Mouse (Mus musculus) MEL (cell line): ENCODE measurements at regions not wholly inside any gene's neighbourhood (a gene's known extent, or its start where the extent isn't known, plus 50 kb on each side); places are given as distances from the start of the nearest gene placed in this dataset.

Source experiments
- DNase-seq: peaks from one replicate; pipeline ENCODE4 v3.0.0; 2011; ENCODE audit warnings: low read depth, low spot score
- H3K27ac ChIP-seq: 2 replicates; pipeline ENCODE4 v1.5.1; 2012; ENCODE audit warnings: low read depth, mild to moderate bottlenecking, control low read depth, low read length, moderate library complexity; ENCODE audit not compliant: control insufficient read depth
- H3K27me3 ChIP-seq, 2 experiments: fragments of 150-350 bp in 1 of 2; sonication (generic) in 1 of 2; 2 replicates each; pipeline ENCODE4 v1.6.1; 2012; ENCODE audit warnings: low read length in 2 of 2, mild to moderate bottlenecking in 2 of 2, improper control_type of control experiment in 1 of 2, moderate library complexity in 1 of 2; ENCODE audit not compliant: insufficient read depth in 2 of 2, control insufficient read depth in 1 of 2
- H3K36me3 ChIP-seq, 2 experiments: 2 replicates each; pipeline ENCODE4 v1.6.1; 2012 to 2014; ENCODE audit warnings: low read length in 2 of 2, improper control_type of control experiment in 1 of 2, inconsistent platforms in 1 of 2, mild to moderate bottlenecking in 1 of 2; ENCODE audit not compliant: insufficient read depth in 2 of 2, control insufficient read depth in 1 of 2
- H3K4me1 ChIP-seq, 2 experiments: fragments of 150-350 bp in 1 of 2; sonication (generic) in 1 of 2; 2 replicates each; pipeline ENCODE4 v1.6.1; 2012; ENCODE audit warnings: low read length in 2 of 2, improper control_type of control experiment in 1 of 2, mild to moderate bottlenecking in 1 of 2; ENCODE audit not compliant: insufficient read depth in 2 of 2, control insufficient read depth in 1 of 2
- H3K4me3 ChIP-seq, 2 experiments: fragments of 150-350 bp in 1 of 2; sonication (generic) in 1 of 2; 2 replicates each; pipeline ENCODE4 v1.5.1; 2012; ENCODE audit warnings: low read depth in 2 of 2, low read length in 2 of 2, mild to moderate bottlenecking in 2 of 2, moderate library complexity in 2 of 2, control low read depth in 1 of 2, improper control_type of control experiment in 1 of 2; ENCODE audit not compliant: control insufficient read depth in 1 of 2, insufficient read depth in 1 of 2
- H3K79me2 ChIP-seq: 2 replicates; pipeline ENCODE4 v1.6.1; 2012; ENCODE audit warnings: mild to moderate bottlenecking, low read length, moderate library complexity; ENCODE audit not compliant: control insufficient read depth, poor library complexity, insufficient read depth
- H3K9ac ChIP-seq: 2 replicates; pipeline ENCODE4 v1.6.1; 2012; ENCODE audit warnings: low read depth, mild to moderate bottlenecking, control low read depth, low read length, moderate library complexity; ENCODE audit not compliant: control insufficient read depth, poor library complexity, severe bottlenecking
- H3K9me3 ChIP-seq: fragments of 150-350 bp; sonication (generic); replicated peaks from 2 replicates; pipeline ENCODE4 v1.6.1; 2012; ENCODE audit warnings: mild to moderate bottlenecking, low read length, improper control_type of control experiment, moderate library complexity; ENCODE audit not compliant: insufficient read depth
- CHD1 ChIP-seq: IDR thresholded peaks from 2 replicates; pipeline ENCODE4 v1.6.1; 2012; ENCODE audit warnings: low read depth, mild to moderate bottlenecking, inconsistent platforms, low read length, improper control_type of control experiment
- CHD2 ChIP-seq: IDR thresholded peaks from 2 replicates; pipeline ENCODE4 v1.6.1; 2011; ENCODE audit warnings: low read length, improper control_type of control experiment
- CTCF ChIP-seq, 3 experiments: IDR thresholded peaks in 2 of 3; conservative IDR thresholded peaks in 1 of 3; 2 replicates each; pipeline ENCODE4 v1.5.1; 2011 to 2012; ENCODE audit warnings: low read length in 3 of 3, low read depth in 2 of 3, mild to moderate bottlenecking in 2 of 3, improper control_type of control experiment in 1 of 3, inconsistent platforms in 1 of 3, mixed read lengths in 1 of 3, moderate library complexity in 1 of 3; ENCODE audit not compliant: control insufficient read depth in 1 of 3, insufficient read depth in 1 of 3, poor library complexity in 1 of 3, severe bottlenecking in 1 of 3
- E2F4 ChIP-seq: IDR thresholded peaks from 2 replicates; pipeline ENCODE4 v1.6.1; 2011; ENCODE audit warnings: low read depth, low read length, improper control_type of control experiment, borderline replicate concordance
- ELF1 ChIP-seq: IDR thresholded peaks from 2 replicates; pipeline ENCODE4 v1.6.1; 2014; ENCODE audit warnings: low read depth, mild to moderate bottlenecking, inconsistent platforms, low read length, improper control_type of control experiment, moderate library complexity
- ETS1 ChIP-seq: IDR thresholded peaks from 2 replicates; pipeline ENCODE4 v1.6.1; 2012; ENCODE audit warnings: low read depth, mild to moderate bottlenecking, inconsistent platforms, low read length, improper control_type of control experiment, moderate library complexity
- GABPA ChIP-seq: IDR thresholded peaks from 2 replicates; pipeline ENCODE4 v1.6.1; 2012; ENCODE audit warnings: low read depth, mild to moderate bottlenecking, inconsistent platforms, low read length, improper control_type of control experiment, moderate library complexity
- HCFC1 ChIP-seq: IDR thresholded peaks from 2 replicates; pipeline ENCODE4 v1.6.1; 2012; ENCODE audit warnings: low read depth, mild to moderate bottlenecking, inconsistent platforms, low read length, improper control_type of control experiment, moderate library complexity
- JUND ChIP-seq: IDR thresholded peaks from 2 replicates; pipeline ENCODE4 v1.6.1; 2011; ENCODE audit warnings: low read depth, mild to moderate bottlenecking, improper control_type of control experiment, low read length
- MAFK ChIP-seq: IDR thresholded peaks from 2 replicates; pipeline ENCODE4 v1.6.1; 2011; ENCODE audit warnings: low read depth, mild to moderate bottlenecking, low read length, improper control_type of control experiment, borderline replicate concordance
- MAX ChIP-seq: IDR thresholded peaks from 2 replicates; pipeline ENCODE4 v1.6.1; 2011; ENCODE audit warnings: low read length, improper control_type of control experiment
- MAZ ChIP-seq: IDR thresholded peaks from 2 replicates; pipeline ENCODE4 v1.6.1; 2012; ENCODE audit warnings: low read depth, mild to moderate bottlenecking, inconsistent platforms, low read length, improper control_type of control experiment
- MXI1 ChIP-seq: IDR thresholded peaks from 2 replicates; pipeline ENCODE4 v1.6.1; 2011; ENCODE audit warnings: mild to moderate bottlenecking, low read depth, low read length, improper control_type of control experiment
- MYC ChIP-seq: IDR thresholded peaks from 2 replicates; pipeline ENCODE4 v1.6.1; 2011; ENCODE audit warnings: low read depth, mild to moderate bottlenecking, low read length, improper control_type of control experiment, moderate library complexity
- NRF1 ChIP-seq: IDR thresholded peaks from 2 replicates; pipeline ENCODE4 v1.6.1; 2014; ENCODE audit warnings: low read depth, mild to moderate bottlenecking, inconsistent platforms, low read length, improper control_type of control experiment, moderate library complexity; ENCODE audit not compliant: poor library complexity, insufficient read depth, severe bottlenecking
- POLR2A ChIP-seq, 2 experiments: IDR thresholded peaks; 2 replicates each; pipeline ENCODE4 v1.6.1; 2011 to 2012; ENCODE audit warnings: low read length in 2 of 2, mild to moderate bottlenecking in 2 of 2, control low read depth in 1 of 2, improper control_type of control experiment in 1 of 2, low read depth in 1 of 2, moderate library complexity in 1 of 2; ENCODE audit not compliant: control insufficient read depth in 1 of 2, insufficient read depth in 1 of 2, poor library complexity in 1 of 2
- POLR2AphosphoS2 ChIP-seq: IDR thresholded peaks from 2 replicates; pipeline ENCODE4 v1.6.1; 2011; ENCODE audit warnings: low read length, improper control_type of control experiment
- RCOR1 ChIP-seq: IDR thresholded peaks from 2 replicates; pipeline ENCODE4 v1.6.1; 2012; ENCODE audit warnings: low read depth, mild to moderate bottlenecking, inconsistent platforms, low read length, improper control_type of control experiment
- SIN3A ChIP-seq: IDR thresholded peaks from 2 replicates; pipeline ENCODE4 v1.6.1; 2012; ENCODE audit warnings: low read length, improper control_type of control experiment, inconsistent platforms
- USF2 ChIP-seq, 2 experiments: IDR thresholded peaks; 2 replicates each; pipeline ENCODE4 v1.6.1; 2011 to 2012; ENCODE audit warnings: improper control_type of control experiment in 2 of 2, low read length in 2 of 2, borderline replicate concordance in 1 of 2, inconsistent platforms in 1 of 2, low read depth in 1 of 2, mild to moderate bottlenecking in 1 of 2; ENCODE audit not compliant: insufficient read depth in 1 of 2
- ZC3H11A ChIP-seq: IDR thresholded peaks from 2 replicates; pipeline ENCODE4 v1.6.1; 2012; ENCODE audit warnings: low read depth, mild to moderate bottlenecking, inconsistent platforms, low read length, improper control_type of control experiment
- ZKSCAN1 ChIP-seq: IDR thresholded peaks from 2 replicates; pipeline ENCODE4 v1.6.1; 2012; ENCODE audit warnings: low read depth, mild to moderate bottlenecking, inconsistent platforms, low read length, improper control_type of control experiment, moderate library complexity
- ZNF384 ChIP-seq: IDR thresholded peaks from 2 replicates; pipeline ENCODE4 v1.6.1; 2012; ENCODE audit warnings: low read depth, mild to moderate bottlenecking, inconsistent platforms, low read length, improper control_type of control experiment

- H3K27me3 ChIP-seq, result peaks cover 4 to 12% of the 10 kb centered on the region in 2 experiments
- no peaks in the 10 kb centered on the region for H3K79me2 ChIP-seq
- DNase-seq, result no peak
- no peaks in the 10 kb centered on the region for H3K9me3 ChIP-seq
- no peaks in the 10 kb centered on the region for H3K36me3 ChIP-seq
- no peaks in the 10 kb centered on the region for H3K4me1 ChIP-seq
- TF ChIP-seq GABPA (no peak), ELF1 (no peak), MXI1 (no peak), ZC3H11A (no peak), POLR2AphosphoS2 (no peak), SIN3A (no peak), JUND (no peak), RCOR1 (no peak), ZKSCAN1 (no peak), HCFC1 (no peak), ETS1 (no peak), MYC (no peak)
- no peak overlapping the region for H3K4me3 ChIP-seq
- no peak overlapping the region for H3K9ac ChIP-seq
- H3K27ac ChIP-seq, result no peak overlapping the region
These were observed 70.4 kb downstream of the Fam43a start for GRCm38 (mm10) chr16:30669883-30670282.

DNA sequence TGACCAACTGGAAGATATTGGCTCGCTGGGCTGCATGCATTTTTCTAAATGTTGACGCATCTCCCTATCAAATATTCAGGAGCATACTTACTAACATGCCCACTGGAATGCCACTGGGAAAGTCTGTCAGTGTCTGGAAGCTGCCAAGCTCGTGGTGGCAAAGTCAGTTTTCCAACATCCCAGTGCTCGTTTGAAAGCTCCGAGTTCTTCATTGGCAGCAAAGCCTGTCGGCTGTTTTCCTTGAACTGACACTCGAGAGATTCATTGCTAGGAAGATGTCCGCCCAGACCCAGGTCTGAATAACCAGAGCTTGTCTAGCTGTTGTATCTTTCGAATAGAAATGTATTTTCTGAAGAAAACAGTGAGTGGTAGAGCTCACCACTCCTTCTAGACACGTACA, 72.1 kb downstream of the Fam43a start:
- H3K9ac ChIP-seq, result no peak overlapping the region
- H3K79me2 ChIP-seq, result no peaks in the 10 kb centered on the region
- no peak for TF ChIP-seq ZKSCAN1
- no peak for TF ChIP-seq SIN3A
- TF ChIP-seq USF2 (IDR thresholded peaks at IDR 0.05; ENCODE audit: borderline replicate concordance in 1 of 2, insufficient read depth in 1 of 2, low read depth in 1 of 2, low read length in 2 of 2), result no peak
- no peak for TF ChIP-seq MAFK
- TF ChIP-seq GABPA, result no peak
- no peak for TF ChIP-seq JUND
- TF ChIP-seq NRF1, result no peak
- TF ChIP-seq MAX, result no peak
- no peak for TF ChIP-seq ZNF384
- TF ChIP-seq ELF1, result no peak
- no peak for TF ChIP-seq CHD2
- TF ChIP-seq MXI1, result no peak
- no peak for TF ChIP-seq POLR2AphosphoS2
- no peak for TF ChIP-seq CHD1
- TF ChIP-seq HCFC1, result no peak
- no peak for TF ChIP-seq POLR2A (IDR thresholded peaks at IDR 0.05; ENCODE audit: control insufficient read depth in 1 of 2, insufficient read depth in 1 of 2, low read depth in 1 of 2, low read length in 2 of 2, poor library complexity in 1 of 2)
- no peak for TF ChIP-seq E2F4
- no peak for TF ChIP-seq CTCF (IDR thresholded peaks at IDR 0.05 in 2 of 3, conservative IDR thresholded peaks at IDR 0.05 in 1 of 3; ENCODE audit: control insufficient read depth in 1 of 3, insufficient read depth in 1 of 3, low read depth in 2 of 3, low read length in 3 of 3, poor library complexity in 1 of 3, severe bottlenecking in 1 of 3)
- no peak for TF ChIP-seq MAZ
- DNase-seq, result no peak
- no peak overlapping the region for H3K4me3 ChIP-seq
- H3K9me3 ChIP-seq, result no peaks in the 10 kb centered on the region
- H3K27me3 ChIP-seq, result peaks cover 4 to 8% of the 10 kb centered on the region in 2 experiments
- H3K27ac ChIP-seq, result no peak overlapping the region
- no peaks in the 10 kb centered on the region for H3K4me1 ChIP-seq
- H3K36me3 ChIP-seq, result no peaks in the 10 kb centered on the region
